Mouse (Mus musculus): ENCODE data around the gene Igfbp1. TPM values are rescaled to one million over a fixed set of nuclear protein-coding genes. Genes with fewer than 3 reads are reported as not detected.

Gene Igfbp1
- polyA plus RNA-seq, 1 experiment, result not detected

- Histone ChIP-seq H3K4me3 (no peak overlapping the region), H3K79me2 (ENCODE audit: control insufficient read depth, insufficient read depth) (no peaks in the 10 kb centered on the region), H3K36me3 (ENCODE audit: control insufficient read depth, insufficient read depth) (no peaks in the 10 kb centered on the region), H3ac (ENCODE audit: control insufficient read depth, insufficient read length) (no peak overlapping the region), H3K27me3 (ENCODE audit: control insufficient read depth, insufficient read depth, insufficient read length) (no peaks in the 10 kb centered on the region), H3K4me2 (ENCODE audit: low read depth) (no peak overlapping the region)
- TF ChIP-seq CEBPB (IDR thresholded peaks at IDR 0.05; ENCODE audit: insufficient read depth, poor library complexity, severe bottlenecking) (no peak), USF1 (IDR thresholded peaks at IDR 0.05; ENCODE audit: low read depth) (no peak), POLR2AphosphoS2 (IDR thresholded peaks at IDR 0.05; ENCODE audit: insufficient read length, low read depth) (no peak), TCF3 (IDR thresholded peaks at IDR 0.05; ENCODE audit: insufficient read length, low read depth) (no peak), MAX (IDR thresholded peaks at IDR 0.05; ENCODE audit: low read depth) (no peak), REST (IDR thresholded peaks at IDR 0.05; ENCODE audit: insufficient read depth, insufficient read length) (no peak), POLR2A (IDR thresholded peaks at IDR 0.05; ENCODE audit: insufficient read length, low read depth) (no peak), TCF12 (IDR thresholded peaks at IDR 0.05; ENCODE audit: insufficient read depth, poor library complexity, severe bottlenecking) (no peak), E2F4 (IDR thresholded peaks at IDR 0.05; ENCODE audit: insufficient read depth) (no peak), SRF (IDR thresholded peaks at IDR 0.05; ENCODE audit: control insufficient read depth, insufficient read length, low read depth) (no peak), MYOG (IDR thresholded peaks at IDR 0.05; ENCODE audit: control insufficient read depth in 1 of 3, insufficient read depth in 1 of 3, insufficient read length in 2 of 3, low read depth in 2 of 3) (no peak), MYOD1 (IDR thresholded peaks at IDR 0.05; ENCODE audit: control insufficient read depth in 1 of 3, insufficient read length in 2 of 3, low read depth in 2 of 3) (no peak)
These were observed 37.5 kb downstream of the Igfbp1 start for GRCm38 (mm10) chr11:7234981-7235609.

- H3K79me2 ChIP-seq (ENCODE audit: control insufficient read depth, insufficient read depth), result no peaks in the 10 kb centered on the region
- TF ChIP-seq TCF12 (IDR thresholded peaks at IDR 0.05; ENCODE audit: insufficient read depth, poor library complexity, severe bottlenecking) (no peak), MYOD1 (IDR thresholded peaks at IDR 0.05; ENCODE audit: control insufficient read depth in 1 of 3, insufficient read length in 2 of 3, low read depth in 2 of 3) (no peak), POLR2AphosphoS2 (IDR thresholded peaks at IDR 0.05; ENCODE audit: insufficient read length, low read depth) (no peak), USF1 (IDR thresholded peaks at IDR 0.05; ENCODE audit: low read depth) (no peak), TCF3 (IDR thresholded peaks at IDR 0.05; ENCODE audit: insufficient read length, low read depth) (no peak), POLR2A (IDR thresholded peaks at IDR 0.05; ENCODE audit: insufficient read length, low read depth) (no peak), E2F4 (IDR thresholded peaks at IDR 0.05; ENCODE audit: insufficient read depth) (no peak), SRF (IDR thresholded peaks at IDR 0.05; ENCODE audit: control insufficient read depth, insufficient read length, low read depth) (no peak), MYOG (IDR thresholded peaks at IDR 0.05; ENCODE audit: control insufficient read depth in 1 of 3, insufficient read depth in 1 of 3, insufficient read length in 2 of 3, low read depth in 2 of 3) (no peak), CEBPB (IDR thresholded peaks at IDR 0.05; ENCODE audit: insufficient read depth, poor library complexity, severe bottlenecking) (no peak), MAX (IDR thresholded peaks at IDR 0.05; ENCODE audit: low read depth) (no peak), REST (IDR thresholded peaks at IDR 0.05; ENCODE audit: insufficient read depth, insufficient read length) (no peak)
- H3K36me3 ChIP-seq (ENCODE audit: control insufficient read depth, insufficient read depth), result no peaks in the 10 kb centered on the region
- no peaks in the 10 kb centered on the region for H3K27me3 ChIP-seq (ENCODE audit: control insufficient read depth, insufficient read depth, insufficient read length)
- no peak overlapping the region for H3ac ChIP-seq (ENCODE audit: control insufficient read depth, insufficient read length)
- H3K4me2 ChIP-seq (ENCODE audit: low read depth), result no peak overlapping the region
- H3K4me3 ChIP-seq, result no peak overlapping the region
These were observed 39.2 kb downstream of the Igfbp1 start for GRCm38 (mm10) chr11:7236751-7237150.

- Histone ChIP-seq H3K79me2 (ENCODE audit: control insufficient read depth, insufficient read depth) (no peaks in the 10 kb centered on the region), H3K4me2 (ENCODE audit: low read depth) (peak overlapping the region; percentile 47), H3K4me3 (no peak overlapping the region), H3ac (ENCODE audit: control insufficient read depth, insufficient read length) (no peak overlapping the region), H3K36me3 (ENCODE audit: control insufficient read depth, insufficient read depth) (no peaks in the 10 kb centered on the region), H3K27me3 (ENCODE audit: control insufficient read depth, insufficient read depth, insufficient read length) (no peaks in the 10 kb centered on the region)
- no peak for TF ChIP-seq TCF3 (IDR thresholded peaks at IDR 0.05; ENCODE audit: insufficient read length, low read depth)
- no peak for TF ChIP-seq MAX (IDR thresholded peaks at IDR 0.05; ENCODE audit: low read depth)
- no peak for TF ChIP-seq CEBPB (IDR thresholded peaks at IDR 0.05; ENCODE audit: insufficient read depth, poor library complexity, severe bottlenecking)
- no peak for TF ChIP-seq USF1 (IDR thresholded peaks at IDR 0.05; ENCODE audit: low read depth)
- no peak for TF ChIP-seq SRF (IDR thresholded peaks at IDR 0.05; ENCODE audit: control insufficient read depth, insufficient read length, low read depth)
- no peak for TF ChIP-seq REST (IDR thresholded peaks at IDR 0.05; ENCODE audit: insufficient read depth, insufficient read length)
- no peak for TF ChIP-seq MYOD1 (IDR thresholded peaks at IDR 0.05; ENCODE audit: control insufficient read depth in 1 of 3, insufficient read length in 2 of 3, low read depth in 2 of 3)
- no peak for TF ChIP-seq MYOG (IDR thresholded peaks at IDR 0.05; ENCODE audit: control insufficient read depth in 1 of 3, insufficient read depth in 1 of 3, insufficient read length in 2 of 3, low read depth in 2 of 3)
- TF ChIP-seq POLR2A (IDR thresholded peaks at IDR 0.05; ENCODE audit: insufficient read length, low read depth), result no peak
- no peak for TF ChIP-seq E2F4 (IDR thresholded peaks at IDR 0.05; ENCODE audit: insufficient read depth)
- TF ChIP-seq TCF12 (IDR thresholded peaks at IDR 0.05; ENCODE audit: insufficient read depth, poor library complexity, severe bottlenecking), result no peak
- TF ChIP-seq POLR2AphosphoS2 (IDR thresholded peaks at IDR 0.05; ENCODE audit: insufficient read length, low read depth), result no peak
These were observed 40.1 kb downstream of the Igfbp1 start for GRCm38 (mm10) chr11:7237712-7238111.

GRCm38 (mm10) chr11:7238546-7238945, 41.0 kb downstream of the Igfbp1 start:
- Histone ChIP-seq H3K4me2 (ENCODE audit: low read depth) (peak overlapping the region; percentile 47), H3ac (ENCODE audit: control insufficient read depth, insufficient read length) (no peak overlapping the region), H3K27me3 (ENCODE audit: control insufficient read depth, insufficient read depth, insufficient read length) (no peaks in the 10 kb centered on the region), H3K79me2 (ENCODE audit: control insufficient read depth, insufficient read depth) (no peaks in the 10 kb centered on the region), H3K4me3 (no peak overlapping the region), H3K36me3 (ENCODE audit: control insufficient read depth, insufficient read depth) (no peaks in the 10 kb centered on the region)
- TF ChIP-seq CEBPB (IDR thresholded peaks at IDR 0.05; ENCODE audit: insufficient read depth, poor library complexity, severe bottlenecking), result no peak
- TF ChIP-seq USF1 (IDR thresholded peaks at IDR 0.05; ENCODE audit: low read depth), result no peak
- TF ChIP-seq E2F4 (IDR thresholded peaks at IDR 0.05; ENCODE audit: insufficient read depth), result no peak
- no peak for TF ChIP-seq MYOG (IDR thresholded peaks at IDR 0.05; ENCODE audit: control insufficient read depth in 1 of 3, insufficient read depth in 1 of 3, insufficient read length in 2 of 3, low read depth in 2 of 3)
- TF ChIP-seq MAX (IDR thresholded peaks at IDR 0.05; ENCODE audit: low read depth), result no peak
- TF ChIP-seq POLR2AphosphoS2 (IDR thresholded peaks at IDR 0.05; ENCODE audit: insufficient read length, low read depth), result no peak

Data from myocyte (in vitro differentiated cells).